Mouse (Mus musculus) Patski (cell line): ENCODE measurements around the gene Ap2a1. TPM values are rescaled to one million over a fixed set of nuclear protein-coding genes. Genes with fewer than 3 reads are reported as not detected.
"Not testable (repeated sequence)": the region's sequence is repeated elsewhere in the genome, so short reads cannot be mapped to it uniquely, and the experiment has no call there.

Experiments
- ATAC-seq: fragments of 100-300 bp; one replicate; pipeline ENCODE4 v1.8.0; 2021
- CTCF ChIA-PET: fragments of 350-600 bp; sonication (Branson Sonifier 250); formaldehyde crosslinking; loops from one replicate; lab custom pipeline; 2022; ENCODE audit warnings: inconsistent platforms; lab: Charles Lee
- POLR2A ChIA-PET: fragments of 350-600 bp; sonication (Branson Sonifier 250); formaldehyde crosslinking; loops from one replicate; lab custom pipeline; 2022; ENCODE audit warnings: antibody characterized with exemption, inconsistent platforms; lab: Charles Lee
- DNase-seq: peaks from one replicate; pipeline ENCODE4 v3.0.0-alpha.2; 2011; ENCODE audit warnings: low read depth, low spot score
- H3K27me3 ChIP-seq: fragments of 371-371 bp; one replicate; pipeline ENCODE4 v1.5.1; 2021
- CTCF ChIP-seq: fragments of 100-300 bp; IDR thresholded peaks from one replicate; pipeline ENCODE4 v1.5.1; 2021
- in situ Hi-C: fragments of 300-500 bp; cut with MboI; formaldehyde crosslinking; loops from 3 replicates; pipeline ENCODE4 v1.11.1; 2018; ENCODE audit warnings: low pct_unique_long_range_greater_than_20kb, mixed read lengths
- polyA plus RNA-seq: library from polyadenylated mRNA; unstranded; gene quantifications from one replicate; pipeline ENCODE4 v1.2.3, GENCODE M21; 2021

Ap2a1 gene
- polyA plus RNA-seq, 1 experiment from 2014 or later: 104 TPM

- peak; percentile 44 for DNase-seq
- in situ Hi-C loops: no loop called here
- peak; percentile 44 for ATAC-seq
These were observed 40.8 kb downstream of the Ap2a1 start for GRCm38 (mm10) chr7:44888256-44889105.

GRCm38 (mm10) chr7:44886964-44887363 is 42.3 kb downstream of the Ap2a1 start:
- ChIA-PET POLR2A (no interaction called here), CTCF (no interaction called here)
- TF ChIP-seq CTCF: no peak
- ATAC-seq: no peak
- in situ Hi-C loops: no loop called here
- DNase-seq: no peak
- H3K27me3 ChIP-seq: no peaks in the 10 kb centered on the region

More at GRCm38 (mm10) chr7:44888256-44889105, 40.8 kb downstream of the Ap2a1 start:
- no peak for TF ChIP-seq CTCF
- ChIA-PET CTCF (interaction anchor here (1.2 kb wide), 1 partner anchor 36 kb away, joined by 3 read pairs; no protein-coding TSS in a partner anchor), POLR2A (interaction anchor here (1.1 kb wide), 1 partner anchor 19 kb away, joined by 3 read pairs; the partner anchor contains the start of gene Ptov1)
- no peaks in the 10 kb centered on the region for H3K27me3 ChIP-seq

- ATAC-seq (no peak), DNase-seq (no peak)
- in situ Hi-C loops: no loop called here
- ChIA-PET POLR2A (no interaction called here), CTCF (interaction anchor here (1.2 kb wide), 1 partner anchor 13 kb away, joined by 3 read pairs; no protein-coding TSS in a partner anchor)
- TF ChIP-seq CTCF: no peak
- H3K27me3 ChIP-seq: no peaks in the 10 kb centered on the region
These were observed 44.7 kb downstream of the Ap2a1 start for GRCm38 (mm10) chr7:44884637-44885036.

- no peaks in the 10 kb centered on the region for H3K27me3 ChIP-seq
- POLR2A ChIA-PET: interaction anchor here (1.2 kb wide), 1 partner anchor 9 kb away, joined by 3 read pairs; no protein-coding TSS in a partner anchor
These were observed 46.3 kb downstream of the Ap2a1 start for GRCm38 (mm10) chr7:44883036-44883435.

GRCm38 (mm10) chr7:44877833-44878232 is 51.5 kb downstream of the Ap2a1 start:
- ChIA-PET CTCF (no interaction called here), POLR2A (no interaction called here)
- TF ChIP-seq CTCF: no peak
- H3K27me3 ChIP-seq: no peaks in the 10 kb centered on the region
- ATAC-seq (no peak), DNase-seq (no peak)
- in situ Hi-C loops: no loop called here

More at GRCm38 (mm10) chr7:44883036-44883435, 46.3 kb downstream of the Ap2a1 start:
- in situ Hi-C loops: no loop called here
- CTCF ChIA-PET: interaction anchor here (0.9 to 1.5 kb wide), 2 partner anchors 9 to 12 kb away, joined by 3 to 4 read pairs; no protein-coding TSS in a partner anchor
- ATAC-seq: no peak
- TF ChIP-seq CTCF: no peak
- DNase-seq: no peak

GRCm38 (mm10) chr7:44871774-44872173 is 57.5 kb downstream of the Ap2a1 start:
- CTCF ChIA-PET: interaction anchor here (1.1 to 1.3 kb wide), 3 partner anchors 11 to 13 kb away, joined by 3 read pairs; no protein-coding TSS in a partner anchor
- ATAC-seq, POLR2A ChIA-PET, DNase-seq, H3K27me3 ChIP-seq: not testable (repeated sequence)
- in situ Hi-C loops: loop anchor here (5.0 to 25.0 kb wide), 2 partner anchors 86 to 841 kb away; partner anchors contain the start of genes Dbp, Fam83e, Rpl18 and Sphk2

- DNase-seq (no peak), ATAC-seq (no peak)
- ChIA-PET POLR2A (no interaction called here), CTCF (interaction anchor here (1.1 to 1.3 kb wide), 3 partner anchors 11 to 14 kb away, joined by 3 read pairs; no protein-coding TSS in a partner anchor)
- H3K27me3 ChIP-seq: no peaks in the 10 kb centered on the region
- in situ Hi-C loops: loop anchor here (5.0 to 25.0 kb wide), 2 partner anchors 86 to 841 kb away; partner anchors contain the start of genes Dbp, Fam83e, Rpl18 and Sphk2
- no peak for TF ChIP-seq CTCF
These were observed 58.1 kb downstream of the Ap2a1 start for GRCm38 (mm10) chr7:44871181-44871580.

GRCm38 (mm10) chr7:44870614-44871013 is 58.7 kb downstream of the Ap2a1 start:
- no peak for TF ChIP-seq CTCF
- POLR2A ChIA-PET: interaction anchor here (0.8 to 1.5 kb wide), 3 partner anchors 15 to 21 kb away, joined by 3 to 6 read pairs (median 3); partner anchors contain the start of gene Med25
- no peaks in the 10 kb centered on the region for H3K27me3 ChIP-seq
- no peak for ATAC-seq
- in situ Hi-C loops: loop anchor here (5.0 to 25.0 kb wide), 2 partner anchors 87 to 842 kb away; partner anchors contain the start of genes Dbp, Fam83e, Rpl18 and Sphk2
- CTCF ChIA-PET: interaction anchor here (1.2 to 1.3 kb wide), 3 partner anchors 10 to 87 kb away, joined by 3 read pairs; no protein-coding TSS in a partner anchor
- no peak for DNase-seq

GRCm38 (mm10) chr7:44869697-44870528 is 59.4 kb downstream of the Ap2a1 start, which contains the start of gene Ptov1:
TSS of gene Ptov1 (minus strand) at chr7:44869788.
- POLR2A ChIA-PET: interaction anchor here (0.6 to 2.4 kb wide), 6 partner anchors 14 to 60 kb away, joined by 3 to 6 read pairs (median 3); partner anchors contain the start of genes Ap2a1 and Med25
- CTCF ChIA-PET: interaction anchor here (0.7 to 1.5 kb wide), 4 partner anchors 9 to 88 kb away, joined by 3 to 4 read pairs (median 4); partner anchors contain the start of gene Med25
- peak; percentile 93 for DNase-seq
- H3K27me3 ChIP-seq: no peaks in the 10 kb centered on the region
- peak; percentile 83 for ATAC-seq
- no peak for TF ChIP-seq CTCF
- in situ Hi-C loops: loop anchor here (5.0 to 25.0 kb wide), 2 partner anchors 87 to 842 kb away; partner anchors contain the start of genes Dbp, Fam83e, Rpl18 and Sphk2
